Mouse (Mus musculus): ENCODE measurements around the gene Hoxb6. TPM values are rescaled to one million over a fixed set of nuclear protein-coding genes. Genes with fewer than 3 reads are reported as not detected.

The Hoxb6 gene
- polyA plus RNA-seq, 1 experiment, result 0.50 TPM

DNA sequence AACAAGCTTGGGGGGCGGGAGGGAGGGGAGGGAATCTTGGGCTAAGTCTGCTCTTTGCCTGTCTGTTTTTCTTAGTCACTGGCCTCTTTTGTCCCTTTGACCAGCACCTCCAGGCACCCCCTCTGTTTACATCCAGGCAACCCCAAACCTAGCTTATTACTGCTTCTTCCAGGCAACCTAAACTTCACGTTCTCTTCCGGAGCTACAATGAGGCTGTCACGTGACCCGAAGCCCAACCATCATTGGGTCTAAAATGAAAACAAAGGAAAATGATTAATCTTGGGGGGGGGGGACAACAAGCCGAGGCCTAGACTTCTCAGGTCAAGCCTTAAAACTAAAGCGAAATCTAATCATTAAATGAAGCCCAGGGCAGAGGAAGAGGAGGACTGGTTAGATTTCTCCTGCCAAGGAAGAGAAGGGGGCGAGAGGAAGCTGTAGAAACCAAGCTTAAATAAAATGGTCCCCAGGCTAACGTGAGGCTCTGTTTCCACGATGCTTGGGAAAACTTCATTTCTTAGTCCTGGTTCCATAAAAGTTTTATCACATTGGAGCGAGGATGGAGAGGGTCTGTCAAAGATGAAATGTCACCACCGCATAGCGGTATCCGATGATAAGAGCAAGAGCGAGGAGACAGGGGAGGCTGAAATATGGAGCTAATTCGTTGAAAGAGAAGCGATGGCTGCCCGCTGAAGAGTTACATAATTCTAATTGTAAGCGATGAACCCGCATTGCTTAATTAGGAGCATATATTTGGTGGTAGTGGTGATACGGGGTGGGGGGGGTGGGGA, 56.1 kb downstream of the Hoxb6 start:
- DNase-seq, result no peak
- 75% methylated on average over 21 of the region's 21 CpGs for WGBS
- Histone ChIP-seq H3K4me3 (ENCODE audit: control insufficient read depth, insufficient read depth, low read length) (no peak overlapping the region), H3K27me3 (ENCODE audit: control insufficient read depth, insufficient read depth, low read length) (peaks cover 20% of the 10 kb centered on the region), H3K4me1 (replicated peaks; ENCODE audit: control insufficient read depth, insufficient read depth, low read length) (no peaks in the 10 kb centered on the region), H3K36me3 (ENCODE audit: control insufficient read depth, insufficient read depth, low read length) (no peaks in the 10 kb centered on the region), H3K27ac (ENCODE audit: control insufficient read depth, insufficient read depth, low read length) (no peak overlapping the region)
- TF ChIP-seq CTCF (IDR thresholded peaks at IDR 0.05; ENCODE audit: borderline replicate concordance, control insufficient read depth, extremely low read depth, insufficient read depth, low read length, poor library complexity) (no peak), POLR2A (IDR thresholded peaks at IDR 0.05; ENCODE audit: control insufficient read depth, extremely low read depth, insufficient read depth, low read length, poor library complexity) (no peak)

DNA sequence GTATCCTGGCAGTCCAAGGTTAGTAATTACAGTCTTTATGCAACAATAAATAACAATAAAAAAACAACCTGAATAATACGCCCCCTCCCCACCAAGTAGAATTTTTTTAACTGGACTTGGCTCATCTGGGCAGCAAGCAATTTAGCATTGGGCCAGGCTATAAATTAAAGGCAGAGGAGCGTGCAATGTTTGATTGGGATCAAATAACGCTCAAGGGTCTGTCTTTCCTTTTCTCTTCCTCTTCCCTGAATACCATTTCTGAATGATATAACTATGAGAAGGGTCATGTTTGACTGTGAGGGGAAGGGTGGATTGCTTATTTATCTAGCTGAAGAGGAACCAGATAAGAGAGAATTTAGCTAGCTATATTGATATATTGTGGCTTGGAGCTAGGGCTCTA, 56.7 kb downstream of the Hoxb6 start:
- H3K27me3 ChIP-seq (ENCODE audit: control insufficient read depth, insufficient read depth, low read length), result peaks cover 20% of the 10 kb centered on the region
- 94% methylated on average over 3 of the region's 3 CpGs for WGBS
- H3K4me3 ChIP-seq (ENCODE audit: control insufficient read depth, insufficient read depth, low read length), result no peak overlapping the region
- H3K27ac ChIP-seq (ENCODE audit: control insufficient read depth, insufficient read depth, low read length), result no peak overlapping the region
- TF ChIP-seq CTCF (IDR thresholded peaks at IDR 0.05; ENCODE audit: borderline replicate concordance, control insufficient read depth, extremely low read depth, insufficient read depth, low read length, poor library complexity), result no peak
- TF ChIP-seq POLR2A (IDR thresholded peaks at IDR 0.05; ENCODE audit: control insufficient read depth, extremely low read depth, insufficient read depth, low read length, poor library complexity), result no peak
- DNase-seq, result no peak
- H3K4me1 ChIP-seq (replicated peaks; ENCODE audit: control insufficient read depth, insufficient read depth, low read length), result no peaks in the 10 kb centered on the region
- no peaks in the 10 kb centered on the region for H3K36me3 ChIP-seq (ENCODE audit: control insufficient read depth, insufficient read depth, low read length)

DNA sequence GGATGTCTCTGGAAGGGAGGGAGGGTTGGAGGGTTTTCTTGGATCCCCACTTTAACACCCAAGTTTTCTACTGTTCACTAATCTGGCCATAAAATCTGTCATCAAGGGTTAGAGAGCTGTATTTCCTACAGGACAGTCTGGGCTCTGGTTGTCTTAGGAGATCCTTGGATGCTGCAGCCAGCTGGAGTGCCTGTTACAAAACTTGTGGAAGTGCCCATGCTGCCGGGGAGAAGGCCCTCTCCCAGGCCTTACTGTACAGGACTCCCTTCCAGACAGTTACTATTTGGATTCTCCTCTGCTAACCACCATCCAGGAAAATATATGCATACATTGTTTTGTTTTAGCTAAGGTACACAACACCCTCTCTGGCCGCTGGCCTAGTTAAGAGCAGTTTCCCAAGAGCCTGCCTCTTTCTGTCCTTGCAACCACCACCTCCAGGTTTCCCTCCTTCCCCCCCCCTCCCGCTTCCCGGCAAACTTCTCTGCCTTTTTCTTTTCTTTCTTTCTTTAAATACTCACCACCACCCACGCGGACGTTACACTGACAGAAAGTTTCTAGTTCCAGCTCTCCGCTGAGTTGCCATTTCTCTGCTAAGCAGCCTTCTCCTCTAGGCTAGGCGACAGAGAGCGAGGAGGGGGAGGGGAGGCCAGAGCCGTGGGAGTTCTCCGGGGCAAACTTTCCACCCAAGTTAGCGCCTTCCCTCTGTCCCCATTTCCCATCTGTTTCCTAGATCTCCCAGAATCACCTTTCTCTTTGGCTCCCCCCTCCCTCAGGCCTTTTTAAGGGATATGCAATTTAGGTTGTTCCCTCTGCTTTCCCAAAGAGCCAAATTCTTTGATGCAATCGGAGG, 57.4 kb downstream of the Hoxb6 start:
- no peak overlapping the region for H3K4me3 ChIP-seq (ENCODE audit: control insufficient read depth, insufficient read depth, low read length)
- DNase-seq, result no peak
- no peak for TF ChIP-seq CTCF (IDR thresholded peaks at IDR 0.05; ENCODE audit: borderline replicate concordance, control insufficient read depth, extremely low read depth, insufficient read depth, low read length, poor library complexity)
- TF ChIP-seq POLR2A (IDR thresholded peaks at IDR 0.05; ENCODE audit: control insufficient read depth, extremely low read depth, insufficient read depth, low read length, poor library complexity), result no peak
- WGBS, result 82% methylated on average over 14 of the region's 14 CpGs
- H3K36me3 ChIP-seq (ENCODE audit: control insufficient read depth, insufficient read depth, low read length), result no peaks in the 10 kb centered on the region
- no peaks in the 10 kb centered on the region for H3K4me1 ChIP-seq (replicated peaks; ENCODE audit: control insufficient read depth, insufficient read depth, low read length)
- no peak overlapping the region for H3K27ac ChIP-seq (ENCODE audit: control insufficient read depth, insufficient read depth, low read length)
- H3K27me3 ChIP-seq (ENCODE audit: control insufficient read depth, insufficient read depth, low read length), result peaks cover 25% of the 10 kb centered on the region

DNA sequence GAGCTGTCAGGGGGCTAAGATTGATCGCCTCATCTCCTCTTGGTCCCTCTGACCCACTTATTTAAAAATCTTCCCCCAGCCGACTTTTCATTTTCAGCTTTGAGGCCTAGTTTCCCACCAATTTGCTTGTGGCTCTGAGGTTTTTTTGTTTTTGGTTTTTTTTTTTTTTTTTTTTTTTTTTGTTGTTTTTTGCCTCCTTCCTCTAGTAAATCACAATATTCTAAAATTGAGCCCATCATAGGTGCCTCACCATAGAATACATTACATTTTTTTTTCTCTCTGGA, 58.0 kb downstream of the Hoxb6 start, which contains the start of gene Hoxb2:
TSS of gene Hoxb2 (plus strand) at position 185 of the 284 bp plus-strand sequence.
- 81% methylated on average over 2 of the region's 2 CpGs for WGBS
- Histone ChIP-seq H3K27me3 (ENCODE audit: control insufficient read depth, insufficient read depth, low read length) (peaks cover 28% of the 10 kb centered on the region), H3K4me1 (replicated peaks; ENCODE audit: control insufficient read depth, insufficient read depth, low read length) (no peaks in the 10 kb centered on the region), H3K4me3 (ENCODE audit: control insufficient read depth, insufficient read depth, low read length) (no peak within 1 kb of the TSS), H3K27ac (ENCODE audit: control insufficient read depth, insufficient read depth, low read length) (no peak within 1 kb of the TSS), H3K36me3 (ENCODE audit: control insufficient read depth, insufficient read depth, low read length) (no peaks in the 10 kb centered on the region)
- no peak for DNase-seq
- TF ChIP-seq POLR2A (IDR thresholded peaks at IDR 0.05; ENCODE audit: control insufficient read depth, extremely low read depth, insufficient read depth, low read length, poor library complexity) (no peak), CTCF (IDR thresholded peaks at IDR 0.05; ENCODE audit: borderline replicate concordance, control insufficient read depth, extremely low read depth, insufficient read depth, low read length, poor library complexity) (no peak)

DNA sequence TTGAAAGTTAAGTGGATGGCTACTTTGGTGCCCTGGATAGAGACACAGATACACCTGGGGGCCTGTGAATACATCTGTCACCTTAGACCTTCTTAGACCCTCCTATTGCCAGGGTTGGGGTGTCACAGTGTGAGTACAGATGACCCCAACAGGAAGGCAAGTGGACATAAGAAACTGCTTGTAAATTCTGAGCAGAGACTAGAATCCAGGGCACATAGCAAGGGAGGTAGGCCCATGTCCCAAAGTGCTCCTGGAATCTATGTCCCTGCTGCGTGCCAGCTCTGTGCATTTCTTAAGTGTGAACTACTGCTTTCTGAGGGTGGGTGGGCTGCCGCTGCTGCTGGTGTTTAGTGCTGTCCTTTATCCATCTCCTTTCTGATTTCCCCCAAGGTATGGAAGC, 58.5 kb downstream of the Hoxb6 start:
- WGBS, result 95% methylated on average over 2 of the region's 2 CpGs
- no peak overlapping the region for H3K27ac ChIP-seq (ENCODE audit: control insufficient read depth, insufficient read depth, low read length)
- DNase-seq, result no peak
- TF ChIP-seq POLR2A (IDR thresholded peaks at IDR 0.05; ENCODE audit: control insufficient read depth, extremely low read depth, insufficient read depth, low read length, poor library complexity) (no peak), CTCF (IDR thresholded peaks at IDR 0.05; ENCODE audit: borderline replicate concordance, control insufficient read depth, extremely low read depth, insufficient read depth, low read length, poor library complexity) (no peak)
- H3K36me3 ChIP-seq (ENCODE audit: control insufficient read depth, insufficient read depth, low read length), result no peaks in the 10 kb centered on the region
- H3K27me3 ChIP-seq (ENCODE audit: control insufficient read depth, insufficient read depth, low read length), result peaks cover 28% of the 10 kb centered on the region
- no peaks in the 10 kb centered on the region for H3K4me1 ChIP-seq (replicated peaks; ENCODE audit: control insufficient read depth, insufficient read depth, low read length)
- no peak overlapping the region for H3K4me3 ChIP-seq (ENCODE audit: control insufficient read depth, insufficient read depth, low read length)

Other genes starting within 250 kb of the Hoxb6 start
- 43.3 and 47.9 TPM in 2 replicates for gene Ube2z, start 227.1 kb upstream of the Hoxb6 start, polyA plus RNA-seq (2012; rRNA removed)
- 330 and 650 TPM in 2 replicates for gene Atp5g1, start 216.8 kb upstream of the Hoxb6 start, polyA plus RNA-seq (2012; rRNA removed)
- not detected in 2 replicates for gene Calcoco2, start 180.5 kb upstream of the Hoxb6 start, polyA plus RNA-seq (2012; rRNA removed)
- 0.17 and 0.28 TPM in 2 replicates for gene Ttll6, start 158.7 kb upstream of the Hoxb6 start, polyA plus RNA-seq (2012; rRNA removed)
- 0.40 and 0.59 TPM in 2 replicates for gene Hoxb13, start 98.2 kb upstream of the Hoxb6 start, polyA plus RNA-seq (2012; rRNA removed)
- gene Hoxb9, start 21.0 kb upstream of the Hoxb6 start, polyA plus RNA-seq (2012; rRNA removed), result 0.09 and 0.22 TPM in 2 replicates
- 0.09 and 0.20 TPM in 2 replicates for gene Hoxb8, start 10.6 kb upstream of the Hoxb6 start, polyA plus RNA-seq (2012; rRNA removed)
- 0.09 TPM in 1 of 2 replicates, not detected in the other for gene Hoxb7, start 5.9 kb upstream of the Hoxb6 start, polyA plus RNA-seq (2012; rRNA removed)
- gene Hoxb5, start 10.9 kb downstream of the Hoxb6 start, polyA plus RNA-seq (2012; rRNA removed), result 0.18 and 0.22 TPM in 2 replicates
- gene Hoxb4, start 25.8 kb downstream of the Hoxb6 start, polyA plus RNA-seq (2012; rRNA removed), result 1.3 and 1.5 TPM in 2 replicates
- gene Hoxb3, start 30.9 kb downstream of the Hoxb6 start, polyA plus RNA-seq (2012; rRNA removed), result 1.1 TPM in 2 replicates
- 1.5 and 2.2 TPM in 2 replicates for gene Hoxb2, start 58.0 kb downstream of the Hoxb6 start, polyA plus RNA-seq (2012; rRNA removed)
- not detected in 2 replicates for gene Hoxb1, start 73.3 kb downstream of the Hoxb6 start, polyA plus RNA-seq (2012; rRNA removed)
- 183 and 205 TPM in 2 replicates for gene Skap1, start 172.1 kb downstream of the Hoxb6 start, polyA plus RNA-seq (2012; rRNA removed)